Mouse (Mus musculus) hindbrain, embryonic 12.5 days (tissue): ENCODE results near the gene Ddah1. TPM values are rescaled to one million over a fixed set of nuclear protein-coding genes. Genes with fewer than 3 reads are reported as not detected.

Experiments
- ATAC-seq: fragments of 200-750 bp; cut with Nextera tagmentation; 2 replicates; pipeline ENCODE4 v1.8.0; 2017; ENCODE audit warnings: moderate TSS enrichment; ENCODE audit not compliant: low FRiP score
- H3K27ac ChIP-seq: fragments of 300-500 bp; sonication (generic); 2 replicates; pipeline ENCODE4 v1.5.1; 2016; ENCODE audit warnings: mild to moderate bottlenecking
- H3K27me3 ChIP-seq: fragments of 300-500 bp; sonication (generic); 2 replicates; pipeline ENCODE4 v1.6.1; 2016; ENCODE audit warnings: mild to moderate bottlenecking
- H3K36me3 ChIP-seq: fragments of 300-500 bp; sonication (generic); 2 replicates; pipeline ENCODE4 v1.6.1; 2016; ENCODE audit warnings: mild to moderate bottlenecking
- H3K4me1 ChIP-seq: fragments of 300-500 bp; sonication (generic); 2 replicates; pipeline ENCODE4 v1.6.1; 2016
- H3K4me2 ChIP-seq: fragments of 300-500 bp; sonication (generic); replicated peaks from 2 replicates; pipeline ENCODE4 v1.6.1; 2016; ENCODE audit warnings: mild to moderate bottlenecking
- H3K4me3 ChIP-seq: fragments of 300-500 bp; sonication (generic); 2 replicates; pipeline ENCODE4 v1.5.1; 2016; ENCODE audit warnings: mild to moderate bottlenecking
- H3K9ac ChIP-seq: fragments of 300-500 bp; sonication (generic); 2 replicates; pipeline ENCODE4 v1.6.1; 2016; ENCODE audit warnings: mild to moderate bottlenecking, moderate library complexity
- H3K9me3 ChIP-seq: fragments of 300-500 bp; sonication (generic); replicated peaks from 2 replicates; pipeline ENCODE4 v1.6.1; 2016; ENCODE audit warnings: mild to moderate bottlenecking
- WGBS: fragments of 180-500 bp; shearing (Covaris S2); methylation state at CpG from one replicate; pipeline ENCODE4 v1.1.7; 2016; 5-methylcytosine and 5-hydroxymethylcytosine counted together
- polyA plus RNA-seq: library from polyadenylated mRNA; unstranded; fragments of >200 nt; fragmentation: Nextera tagmentation; extraction: Ambion mirVana; gene quantifications from 2 replicates; pipeline ENCODE4 v1.2.1, GENCODE M21; 2016

Gene Ddah1
- polyA plus RNA-seq, 1 experiment from 2014 or later: 46.8 TPM

- Histone ChIP-seq H3K4me3 (no peak overlapping the region), H3K36me3 (no peaks in the 10 kb centered on the region), H3K9ac (no peak overlapping the region), H3K27ac (no peak overlapping the region), H3K4me1 (peaks cover 29% of the 10 kb centered on the region), H3K27me3 (no peaks in the 10 kb centered on the region), H3K4me2 (no peak overlapping the region), H3K9me3 (no peaks in the 10 kb centered on the region)
- 83% methylated on average over 4 of the region's 4 CpGs for WGBS
- no peak for ATAC-seq
Observed at GRCm38 (mm10) chr3:145823661-145824060, 65.2 kb downstream of the Ddah1 start.

- no peak overlapping the region; the same call in 1 of the 2 replicates for H3K27ac ChIP-seq
- peak; percentile 71 for ATAC-seq
- H3K4me3 ChIP-seq: no peak overlapping the region
- whole genome bisulfite sequencing: 34% methylated on average over 11 of the region's 11 CpGs
- H3K9ac ChIP-seq: no peak overlapping the region
- H3K4me1 ChIP-seq: peaks cover 29% of the 10 kb centered on the region
- no peaks in the 10 kb centered on the region for H3K9me3 ChIP-seq
- peak overlapping the region; percentile 25; the same call in 1 of the 2 replicates for H3K4me2 ChIP-seq
- H3K36me3 ChIP-seq: no peaks in the 10 kb centered on the region
- no peaks in the 10 kb centered on the region for H3K27me3 ChIP-seq
Observed at GRCm38 (mm10) chr3:145825416-145826055, 67.1 kb downstream of the Ddah1 start.

GRCm38 (mm10) chr3:145827191-145828045 lies 68.9 kb downstream of the Ddah1 start:
- 37% methylated on average over 18 of the region's 18 CpGs for WGBS
- no peak overlapping the region for H3K9ac ChIP-seq
- 0 out of 2 replicates have a peak, but pooled peaks have one; percentile 32 for ATAC-seq

GRCm38 (mm10) chr3:145828906-145829305 lies 70.4 kb downstream of the Ddah1 start:
- peaks cover 34% of the 10 kb centered on the region for H3K4me1 ChIP-seq
- H3K4me2 ChIP-seq: no peak overlapping the region
- no peaks in the 10 kb centered on the region for H3K36me3 ChIP-seq
- ATAC-seq: no peak
- no peak overlapping the region for H3K9ac ChIP-seq
- H3K27ac ChIP-seq: no peak overlapping the region
- no peaks in the 10 kb centered on the region for H3K27me3 ChIP-seq
- H3K4me3 ChIP-seq: no peak overlapping the region
- WGBS: 69% methylated on average over 5 of the region's 5 CpGs
- no peaks in the 10 kb centered on the region for H3K9me3 ChIP-seq

More at GRCm38 (mm10) chr3:145827191-145828045, 68.9 kb downstream of the Ddah1 start:
- Histone ChIP-seq H3K4me2 (peak overlapping the region; percentile 19), H3K4me1 (peaks cover 29% of the 10 kb centered on the region), H3K4me3 (no peak overlapping the region), H3K27me3 (no peaks in the 10 kb centered on the region), H3K27ac (peak overlapping the region; percentile 2; the same call in 1 of the 2 replicates), H3K9me3 (no peaks in the 10 kb centered on the region), H3K36me3 (no peaks in the 10 kb centered on the region)

GRCm38 (mm10) chr3:145833948-145834538 lies 75.6 kb downstream of the Ddah1 start:
- no peak overlapping the region for H3K4me2 ChIP-seq
- H3K27ac ChIP-seq: no peak overlapping the region
- no peaks in the 10 kb centered on the region for H3K9me3 ChIP-seq
- peaks cover 6% of the 10 kb centered on the region; the same call in 1 of the 2 replicates for H3K4me1 ChIP-seq
- H3K36me3 ChIP-seq: no peaks in the 10 kb centered on the region
- no peak for ATAC-seq
- WGBS: 57% methylated on average over 8 of the region's 8 CpGs
- H3K4me3 ChIP-seq: no peak overlapping the region
- no peaks in the 10 kb centered on the region for H3K27me3 ChIP-seq
- no peak overlapping the region for H3K9ac ChIP-seq

- no peak overlapping the region for H3K4me3 ChIP-seq
- ATAC-seq: no peak
- H3K9ac ChIP-seq: no peak overlapping the region
- 0 out of 2 replicates have a peak, but pooled peaks cover 7% of the 10 kb centered on the region for H3K9me3 ChIP-seq
- H3K4me2 ChIP-seq: no peak overlapping the region
- H3K27me3 ChIP-seq: no peaks in the 10 kb centered on the region
- no peaks in the 10 kb centered on the region for H3K36me3 ChIP-seq
- no peak overlapping the region for H3K27ac ChIP-seq
- peaks cover 5% of the 10 kb centered on the region; the same call in 1 of the 2 replicates for H3K4me1 ChIP-seq
Observed at GRCm38 (mm10) chr3:145838281-145838680, 79.8 kb downstream of the Ddah1 start.

- H3K27ac ChIP-seq: no peak overlapping the region
- H3K27me3 ChIP-seq: no peaks in the 10 kb centered on the region
- no peaks in the 10 kb centered on the region for H3K36me3 ChIP-seq
- H3K4me2 ChIP-seq: no peak overlapping the region
- H3K9me3 ChIP-seq: 0 out of 2 replicates have a peak, but pooled peaks cover 7% of the 10 kb centered on the region
- no peak overlapping the region for H3K9ac ChIP-seq
- ATAC-seq: no peak
- 91% methylated on average over 12 of the region's 12 CpGs for WGBS
- H3K4me1 ChIP-seq: 0 out of 2 replicates have a peak, but pooled peaks cover 2% of the 10 kb centered on the region
- H3K4me3 ChIP-seq: no peak overlapping the region
Observed at GRCm38 (mm10) chr3:145841961-145842710, 83.7 kb downstream of the Ddah1 start.

- WGBS: 94% methylated on average over 3 of the region's 3 CpGs
- H3K36me3 ChIP-seq: no peaks in the 10 kb centered on the region
- H3K4me3 ChIP-seq: no peak overlapping the region
- H3K27me3 ChIP-seq: no peaks in the 10 kb centered on the region
- no peak overlapping the region for H3K27ac ChIP-seq
- H3K9me3 ChIP-seq: 0 out of 2 replicates have a peak, but pooled peaks cover 7% of the 10 kb centered on the region
- no peak overlapping the region for H3K4me2 ChIP-seq
- no peak for ATAC-seq
- H3K4me1 ChIP-seq: 0 out of 2 replicates have a peak, but pooled peaks cover 3% of the 10 kb centered on the region
- H3K9ac ChIP-seq: no peak overlapping the region
Observed at GRCm38 (mm10) chr3:145843836-145844235, 85.4 kb downstream of the Ddah1 start.

- Histone ChIP-seq H3K4me2 (no peak overlapping the region), H3K9ac (no peak overlapping the region), H3K27ac (no peak overlapping the region), H3K27me3 (no peaks in the 10 kb centered on the region), H3K4me1 (0 out of 2 replicates have a peak, but pooled peaks cover 3% of the 10 kb centered on the region), H3K9me3 (0 out of 2 replicates have a peak, but pooled peaks cover 2% of the 10 kb centered on the region), H3K4me3 (no peak overlapping the region), H3K36me3 (no peaks in the 10 kb centered on the region)
- no peak for ATAC-seq
- WGBS: 94% methylated on average over 3 of the region's 3 CpGs
Observed at GRCm38 (mm10) chr3:145844891-145845290, 86.4 kb downstream of the Ddah1 start.

GRCm38 (mm10) chr3:145846255-145846654 lies 87.8 kb downstream of the Ddah1 start:
- H3K27me3 ChIP-seq: no peaks in the 10 kb centered on the region
- H3K9me3 ChIP-seq: no peaks in the 10 kb centered on the region
- no peak overlapping the region for H3K4me2 ChIP-seq
- WGBS: 75% methylated on average over 2 of the region's 2 CpGs
- no peak overlapping the region for H3K27ac ChIP-seq
- no peak overlapping the region for H3K9ac ChIP-seq
- H3K4me1 ChIP-seq: 0 out of 2 replicates have a peak, but pooled peaks cover 3% of the 10 kb centered on the region
- H3K36me3 ChIP-seq: no peaks in the 10 kb centered on the region
- ATAC-seq: no peak
- H3K4me3 ChIP-seq: no peak overlapping the region

- Histone ChIP-seq H3K27ac (no peak overlapping the region), H3K4me2 (no peak overlapping the region), H3K4me3 (no peak overlapping the region), H3K4me1 (0 out of 2 replicates have a peak, but pooled peaks cover 7% of the 10 kb centered on the region), H3K36me3 (0 out of 2 replicates have a peak, but pooled peaks cover 4% of the 10 kb centered on the region), H3K9me3 (no peaks in the 10 kb centered on the region), H3K9ac (no peak overlapping the region), H3K27me3 (no peaks in the 10 kb centered on the region)
- ATAC-seq: no peak
- 79% methylated on average over 5 of the region's 5 CpGs for WGBS
Observed at GRCm38 (mm10) chr3:145852041-145852440, 93.6 kb downstream of the Ddah1 start.
